Mouse (Mus musculus) kidney, postnatal 4 days (tissue): ENCODE measurements around the gene Dctn5.
"Not testable (repeated sequence)": the region's sequence is repeated elsewhere in the genome, so short reads cannot be mapped to it uniquely, and the experiment has no call there.

Experiments used
- DNase-seq, 2 experiments: peaks; one replicate each; pipeline ENCODE4 v3.0.0; 2021; ENCODE audit warnings: mixed read lengths in 2 of 2

Dctn5 gene

GRCm38 (mm10) chr7:122132497-122133337 lies at the start of gene Dctn5, which contains the start of gene Palb2:
Gene Dctn5, plus strand, starts transcription at chr7:122133041.
Gene Palb2, minus strand, starts transcription at chr7:122132985.
- peak; percentile 98 for DNase-seq

GRCm38 (mm10) chr7:122087195-122087982 lies 45.5 kb upstream of the Dctn5 start:
- DNase-seq, result no peak

- no peak for DNase-seq
Observed at GRCm38 (mm10) chr7:122094564-122095330, 38.1 kb upstream of the Dctn5 start.

GRCm38 (mm10) chr7:122098009-122098408 lies 34.8 kb upstream of the Dctn5 start:
- DNase-seq, result no peak

- DNase-seq, result peak; percentile 28 to 55
Observed at GRCm38 (mm10) chr7:122099222-122099621, 33.6 kb upstream of the Dctn5 start.

- DNase-seq, result not testable (repeated sequence)
Observed at GRCm38 (mm10) chr7:122101014-122101746, 31.7 kb upstream of the Dctn5 start.

- peak; percentile 90 to 93 for DNase-seq
Observed at GRCm38 (mm10) chr7:122101747-122102244, 31.0 kb upstream of the Dctn5 start, which contains the start of gene Ndufab1. Gene Ndufab1, minus strand, starts transcription at chr7:122101886.

- DNase-seq, result peak in 1 of 2 experiments; percentile 13
Observed at GRCm38 (mm10) chr7:122108206-122108605, 24.6 kb upstream of the Dctn5 start.

- DNase-seq, result no peak
Observed at GRCm38 (mm10) chr7:122123518-122123917, 9.3 kb upstream of the Dctn5 start.

- peak; percentile 6 to 13 for DNase-seq
Observed at GRCm38 (mm10) chr7:122125636-122126035, 7.2 kb upstream of the Dctn5 start.

GRCm38 (mm10) chr7:122126946-122127345 lies 5.9 kb upstream of the Dctn5 start:
- no peak for DNase-seq

GRCm38 (mm10) chr7:122131834-122132233 lies 1.0 kb upstream of the Dctn5 start:
- no peak for DNase-seq

- DNase-seq, result no peak
Observed at GRCm38 (mm10) chr7:122133338-122133625, 441 bp downstream of the Dctn5 start.

GRCm38 (mm10) chr7:122135070-122135469 lies 2.2 kb downstream of the Dctn5 start:
- peak; percentile 14 to 33 for DNase-seq

GRCm38 (mm10) chr7:122137071-122137470 lies 4.2 kb downstream of the Dctn5 start:
- DNase-seq, result no peak

- DNase-seq, result no peak
Observed at GRCm38 (mm10) chr7:122138190-122138589, 5.3 kb downstream of the Dctn5 start.

GRCm38 (mm10) chr7:122140991-122141390 lies 8.2 kb downstream of the Dctn5 start:
- no peak for DNase-seq

- DNase-seq, result no peak
Observed at GRCm38 (mm10) chr7:122152473-122152872, 19.6 kb downstream of the Dctn5 start.

GRCm38 (mm10) chr7:122158488-122158887 lies 25.6 kb downstream of the Dctn5 start:
- no peak for DNase-seq

- DNase-seq, result peak; percentile 90 to 93
Observed at GRCm38 (mm10) chr7:122158915-122159902, 26.4 kb downstream of the Dctn5 start, which contains the start of gene Plk1. Gene Plk1, plus strand, starts transcription at chr7:122159439.

- peak in 1 of 2 experiments; percentile 20 for DNase-seq
Observed at GRCm38 (mm10) chr7:122160037-122160436, 27.2 kb downstream of the Dctn5 start.
